Mouse (Mus musculus) small intestine, adult 2 months (tissue): ENCODE results near the gene Schip1. TPM values are rescaled to one million over a fixed set of nuclear protein-coding genes. Genes with fewer than 3 reads are reported as not detected.

Experiments
- H3K27ac ChIP-seq: fragments of 200-500 bp; 2 replicates; pipeline ENCODE4 v1.5.1; 2012; ENCODE audit warnings: low read depth, low read length, control low read depth, inconsistent platforms; ENCODE audit not compliant: insufficient read depth
- H3K27me3 ChIP-seq: fragments of 200-500 bp; 2 replicates; pipeline ENCODE4 v1.6.1; 2012; ENCODE audit warnings: mild to moderate bottlenecking, moderate library complexity, low read length, inconsistent platforms; ENCODE audit not compliant: control insufficient read depth, insufficient read depth
- H3K36me3 ChIP-seq: fragments of 200-500 bp; 2 replicates; pipeline ENCODE4 v1.6.1; 2012; ENCODE audit warnings: mild to moderate bottlenecking, low read length, control low read depth, inconsistent platforms; ENCODE audit not compliant: control insufficient read depth, insufficient read depth
- H3K4me1 ChIP-seq: fragments of 200-500 bp; 2 replicates; pipeline ENCODE4 v1.6.1; 2012; ENCODE audit warnings: low read length, inconsistent platforms, mixed read lengths; ENCODE audit not compliant: control insufficient read depth, insufficient read depth, insufficient read length
- H3K4me3 ChIP-seq: fragments of 200-500 bp; 2 replicates; pipeline ENCODE4 v1.5.1; 2012; ENCODE audit warnings: low read depth, mild to moderate bottlenecking, control low read depth, inconsistent platforms, low read length, moderate library complexity
- CTCF ChIP-seq: fragments of 200-500 bp; IDR thresholded peaks from 2 replicates; pipeline ENCODE4 v1.5.1; 2012; ENCODE audit warnings: low read depth, mild to moderate bottlenecking, control low read depth, inconsistent platforms, low read length, moderate library complexity, mixed read lengths; ENCODE audit not compliant: insufficient replicate concordance, insufficient read length; ENCODE audit errors: extremely low read depth
- POLR2A ChIP-seq: fragments of 200-500 bp; IDR thresholded peaks from 2 replicates; pipeline ENCODE4 v1.6.1; 2012; ENCODE audit warnings: low read depth, mild to moderate bottlenecking, control low read depth, inconsistent platforms, low read length, moderate library complexity
- WGBS: fragments of 180-500 bp; shearing (Covaris S2); methylation state at CpG from one replicate; pipeline ENCODE4 v1.1.7; 2018; 5-methylcytosine and 5-hydroxymethylcytosine counted together
- polyA plus RNA-seq: library from polyadenylated mRNA; depleted of rRNA; stranded (reverse); fragments of >200 nt; gene quantifications from 2 replicates; pipeline ENCODE4 v1.2.3, GENCODE M21; 2012

Schip1 gene
- polyA plus RNA-seq, 1 experiment, result 5.0 TPM

GRCm38 (mm10) chr3:68514717-68515116 lies 450.1 kb downstream of the Schip1 start:
- Histone ChIP-seq H3K27ac (no peak overlapping the region), H3K4me3 (no peak overlapping the region), H3K4me1 (peaks cover 2% of the 10 kb centered on the region; the same call in 1 of the 2 replicates), H3K36me3 (no peaks in the 10 kb centered on the region), H3K27me3 (no peaks in the 10 kb centered on the region)
- TF ChIP-seq POLR2A (no peak), CTCF (no peak)
- 54% methylated on average over 3 of the region's 3 CpGs for WGBS

- Histone ChIP-seq H3K36me3 (no peaks in the 10 kb centered on the region), H3K27me3 (no peaks in the 10 kb centered on the region), H3K27ac (no peak overlapping the region), H3K4me3 (no peak overlapping the region), H3K4me1 (peaks cover 2% of the 10 kb centered on the region; the same call in 1 of the 2 replicates)
- WGBS, result 77% methylated on average over 12 of the region's 12 CpGs
- TF ChIP-seq POLR2A (no peak), CTCF (no peak)
Measured at GRCm38 (mm10) chr3:68516393-68517081, 451.9 kb downstream of the Schip1 start.

- Histone ChIP-seq H3K27ac (no peak overlapping the region), H3K4me3 (no peak overlapping the region), H3K36me3 (no peaks in the 10 kb centered on the region), H3K4me1 (peaks cover 2% of the 10 kb centered on the region; the same call in 1 of the 2 replicates), H3K27me3 (no peaks in the 10 kb centered on the region)
- TF ChIP-seq CTCF (no peak), POLR2A (no peak)
- 55% methylated on average over 7 of the region's 7 CpGs for WGBS
Measured at GRCm38 (mm10) chr3:68517236-68517635, 452.6 kb downstream of the Schip1 start.

- TF ChIP-seq POLR2A, result no peak
- Histone ChIP-seq H3K4me3 (no peak overlapping the region), H3K27ac (no peak overlapping the region), H3K36me3 (no peaks in the 10 kb centered on the region), H3K4me1 (peaks cover 2% of the 10 kb centered on the region; the same call in 1 of the 2 replicates), H3K27me3 (no peaks in the 10 kb centered on the region)
- WGBS, result 90% methylated on average over 8 of the region's 8 CpGs
Measured at GRCm38 (mm10) chr3:68518041-68518440, 453.4 kb downstream of the Schip1 start.

GRCm38 (mm10) chr3:68518586-68518985 lies 454.0 kb downstream of the Schip1 start:
- Histone ChIP-seq H3K27me3 (no peaks in the 10 kb centered on the region), H3K36me3 (no peaks in the 10 kb centered on the region), H3K27ac (no peak overlapping the region), H3K4me3 (no peak overlapping the region), H3K4me1 (peaks cover 2% of the 10 kb centered on the region; the same call in 1 of the 2 replicates)
- TF ChIP-seq CTCF, result no peak
- TF ChIP-seq POLR2A, result no peak
- WGBS, result 76% methylated on average over 5 of the region's 5 CpGs

- Histone ChIP-seq H3K27me3 (no peaks in the 10 kb centered on the region), H3K36me3 (no peaks in the 10 kb centered on the region), H3K4me3 (no peak overlapping the region), H3K27ac (no peak overlapping the region), H3K4me1 (no peaks in the 10 kb centered on the region)
- WGBS, result 85% methylated on average over 10 of the region's 10 CpGs
- TF ChIP-seq CTCF (no peak), POLR2A (no peak)
Measured at GRCm38 (mm10) chr3:68525361-68525878, 460.8 kb downstream of the Schip1 start.

- Histone ChIP-seq H3K27ac (no peak overlapping the region), H3K4me3 (no peak overlapping the region), H3K4me1 (no peaks in the 10 kb centered on the region), H3K27me3 (no peaks in the 10 kb centered on the region), H3K36me3 (no peaks in the 10 kb centered on the region)
- WGBS, result 60% methylated on average over 4 of the region's 4 CpGs
- no peak for TF ChIP-seq POLR2A
- TF ChIP-seq CTCF, result no peak
Measured at GRCm38 (mm10) chr3:68526416-68526815, 461.8 kb downstream of the Schip1 start.
